Comparison of ENCODE assay signal across 8 mouse cellular contexts in the genomic region with DNA sequence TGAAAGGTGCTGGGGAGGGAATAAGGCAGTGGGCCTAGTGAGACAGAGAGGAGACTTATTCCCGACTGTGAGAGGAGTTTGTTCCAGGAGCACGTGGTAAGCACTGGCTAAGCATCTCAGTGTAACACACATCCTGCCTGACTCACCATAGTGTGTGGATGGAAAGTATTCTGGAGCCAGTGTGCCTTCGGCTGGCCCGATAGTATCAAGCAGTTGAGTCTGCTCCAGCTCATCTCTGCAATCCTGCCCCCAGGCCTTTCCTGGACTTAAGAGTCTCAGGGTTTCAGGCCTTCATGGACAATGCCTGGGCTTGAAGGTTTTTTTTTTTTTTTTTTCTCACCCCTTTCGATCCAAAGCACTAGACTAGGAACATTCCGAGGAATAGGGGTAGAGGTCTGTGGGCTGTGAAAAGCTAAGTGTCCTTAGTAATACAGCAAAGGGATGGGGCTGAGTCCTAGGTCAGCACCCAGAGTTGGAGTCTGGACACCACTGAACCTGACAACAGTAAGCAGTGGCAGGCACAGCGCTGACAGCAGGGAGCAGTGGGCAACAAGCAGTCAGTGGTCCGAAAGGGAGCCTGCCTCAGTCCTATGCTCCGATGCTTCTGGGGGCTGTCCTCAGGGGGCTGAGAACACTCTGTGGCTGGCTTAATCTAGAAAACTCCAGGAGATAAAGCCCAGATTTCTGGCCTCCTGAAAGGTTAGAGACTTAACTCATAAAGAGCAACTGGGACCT. TPM values are rescaled to one million over a fixed set of nuclear protein-coding genes. Genes with fewer than 3 reads are reported as not detected.
DNase-seq lines count a peak whose midpoint lies in the region; ATAC-seq lines count a peak whose summit lies in the region.

No protein-coding gene starts in this region.

- peak overlapping the region; percentile 98 for H3K27ac ChIP-seq in heart, embryonic 15.5 days
- H3K27ac ChIP-seq in midbrain, embryonic 10.5 days (replicated peaks) = peak overlapping the region; percentile 100
- peak overlapping the region; percentile 96 for H3K27ac ChIP-seq in stomach, embryonic 16.5 days (ENCODE audit: low read length)

- no peaks in the 10 kb centered on the region for H3K9me3 ChIP-seq in heart, embryonic 15.5 days (replicated peaks)
- H3K9me3 ChIP-seq in midbrain, embryonic 10.5 days (replicated peaks) = no peaks in the 10 kb centered on the region
- no peaks in the 10 kb centered on the region for H3K9me3 ChIP-seq in stomach, embryonic 16.5 days (replicated peaks; ENCODE audit: control insufficient read depth, low read length)

- H3K4me3 ChIP-seq in heart, embryonic 15.5 days = peak overlapping the region; percentile 99
- H3K4me3 ChIP-seq in midbrain, embryonic 10.5 days = peak overlapping the region; percentile 99
- peak overlapping the region; percentile 98 for H3K4me3 ChIP-seq in stomach, embryonic 16.5 days (replicated peaks; ENCODE audit: low read length)

- H3K4me2 ChIP-seq in heart, embryonic 15.5 days = peak overlapping the region; percentile 87
- H3K4me2 ChIP-seq in stomach, embryonic 16.5 days (ENCODE audit: low read depth, low read length) = peak overlapping the region; percentile 77

- WGBS in heart, embryonic 15.5 days = 19% methylated on average over 9 of the region's 9 CpGs
- 14% methylated on average over 9 of the region's 9 CpGs for WGBS in midbrain, embryonic 10.5 days
- WGBS in stomach, embryonic 16.5 days = 15% methylated on average over 9 of the region's 9 CpGs

- no peaks in the 10 kb centered on the region for H3K27me3 ChIP-seq in heart, embryonic 15.5 days
- no peaks in the 10 kb centered on the region for H3K27me3 ChIP-seq in midbrain, embryonic 10.5 days (ENCODE audit: low read depth, poor library complexity, severe bottlenecking)
- H3K27me3 ChIP-seq in stomach, embryonic 16.5 days (ENCODE audit: control insufficient read depth, insufficient read depth, low read length) = no peaks in the 10 kb centered on the region

- H3K4me1 ChIP-seq in heart, embryonic 15.5 days (replicated peaks) = peaks cover 29% of the 10 kb centered on the region
- H3K4me1 ChIP-seq in midbrain, embryonic 10.5 days = peaks cover 54% of the 10 kb centered on the region
- peaks cover 13% of the 10 kb centered on the region for H3K4me1 ChIP-seq in stomach, embryonic 16.5 days (ENCODE audit: control insufficient read depth, insufficient read depth, low read length)

- peak overlapping the region; percentile 99 for H3K9ac ChIP-seq in heart, embryonic 15.5 days
- peak overlapping the region; percentile 97 for H3K9ac ChIP-seq in stomach, embryonic 16.5 days (ENCODE audit: low read length)

- ATAC-seq in erythroblast, adult 5-6 weeks (replicated peaks; ENCODE audit: low FRiP score, poor library complexity, severe bottlenecking) = peak; percentile 17
- 0 out of 2 replicates have a peak, but pooled peaks have one; percentile 6 for ATAC-seq in heart, embryonic 15.5 days (replicated peaks; ENCODE audit: insufficient number of reproducible peaks, insufficient read depth, low FRiP score, low read depth)
- no peak for ATAC-seq in stomach, embryonic 16.5 days (ENCODE audit: insufficient read depth, low FRiP score)

- DNase-seq in adrenal gland, postnatal 10 days = peak; percentile 17
- DNase-seq in adrenal gland, postnatal 4 days (ENCODE audit: low spot score in 2 of 2) = no peak
- peak; percentile 6 for DNase-seq in ZHBTc4 (ENCODE audit: low read depth, low spot score)
- peak; percentile 8 to 13 for DNase-seq in layer of hippocampus, postnatal 36 days
- DNase-seq in midbrain, embryonic 10.5 days (ENCODE audit: low spot score) = peak; percentile 43

- no peaks in the 10 kb centered on the region for H3K36me3 ChIP-seq in heart, embryonic 15.5 days
- peaks cover 15% of the 10 kb centered on the region for H3K36me3 ChIP-seq in midbrain, embryonic 10.5 days
- no peaks in the 10 kb centered on the region for H3K36me3 ChIP-seq in stomach, embryonic 16.5 days (ENCODE audit: control insufficient read depth, insufficient read depth, low read length)

RNA-seq across cellular contexts. Expression of gene Nsd2, which starts 1.2 kb away (rescaled TPM):
- 10 to 100 TPM; 54.3 to 71.7 TPM for total RNA-seq in adrenal gland, postnatal 10 days (2021)
- total RNA-seq in adrenal gland, postnatal 4 days (2021) = 10 to 100 TPM; 82.7 to 96.3 TPM
- 22.4 and 46.1 TPM in 2 replicates for total RNA-seq in erythroblast, adult 5-6 weeks (2015; ENCODE audit: low replicate concordance)
- 74.6 and 94.0 TPM in 2 replicates for total RNA-seq in erythroblast, adult 5-6 weeks (2017; ENCODE audit: low replicate concordance)
- polyA plus RNA-seq in heart, embryonic 15.5 days (2015; fragmentation: Nextera tagmentation; extraction: Ambion mirVana) = 25.3 and 28.3 TPM in 2 replicates
- 100 to 1,000 TPM; 125 to 135 TPM for total RNA-seq in layer of hippocampus, postnatal 36 days (2021)
- polyA plus RNA-seq in midbrain, embryonic 10.5 days (2016; fragmentation: Nextera tagmentation; extraction: Ambion mirVana) = 91.0 and 97.6 TPM in 2 replicates
- polyA plus RNA-seq in stomach, embryonic 16.5 days (2015; fragmentation: Nextera tagmentation; extraction: Ambion mirVana) = 28.3 and 29.9 TPM in 2 replicates

RNA-seq across cellular contexts. Expression of gene Letm1, which starts 36.7 kb away (rescaled TPM):
- total RNA-seq in adrenal gland, postnatal 10 days (2021) = 100 to 1,000 TPM; 160 to 165 TPM
- 10 to 100 TPM; 70.7 to 74.7 TPM for total RNA-seq in adrenal gland, postnatal 4 days (2021)
- total RNA-seq in erythroblast, adult 5-6 weeks (2015; ENCODE audit: low replicate concordance) = 2.5 and 6.7 TPM in 2 replicates
- 6.7 and 7.4 TPM in 2 replicates for total RNA-seq in erythroblast, adult 5-6 weeks (2017; ENCODE audit: low replicate concordance)
- 40.5 and 49.5 TPM in 2 replicates for polyA plus RNA-seq in heart, embryonic 15.5 days (2015; fragmentation: Nextera tagmentation; extraction: Ambion mirVana)
- 10 to 100 TPM; 94.3 to 95.3 TPM for total RNA-seq in layer of hippocampus, postnatal 36 days (2021)
- 47.7 and 50.6 TPM in 2 replicates for polyA plus RNA-seq in midbrain, embryonic 10.5 days (2016; fragmentation: Nextera tagmentation; extraction: Ambion mirVana)
- polyA plus RNA-seq in stomach, embryonic 16.5 days (2015; fragmentation: Nextera tagmentation; extraction: Ambion mirVana) = 35.3 and 39.3 TPM in 2 replicates

Comparison
In these comparisons a context has a peak if more than half of its experiments do, and no peak if none do; other contexts are left out.
1. DNase-seq: peak in adrenal gland, postnatal 10 days (single experiment), ZHBTc4 (single experiment), layer of hippocampus, postnatal 36 days (2 of 2) and midbrain, embryonic 10.5 days (single experiment); none in adrenal gland, postnatal 4 days (0 of 2).
2. RNA of gene Letm1, which starts 36.7 kb away (total RNA-seq): 160 to 165 TPM in adrenal gland, postnatal 10 days, 94.3 to 95.3 TPM in layer of hippocampus, postnatal 36 days and 70.7 to 74.7 TPM in adrenal gland, postnatal 4 days; 2.5 to 7.4 TPM in erythroblast, adult 5-6 weeks; every median in the first group is over 4 times any median in the second.
3. Peak in every context shown above with its lines, with median percentiles within 50 percentile points of each other: H3K27ac ChIP-seq and H3K4me3 ChIP-seq.